Mouse (Mus musculus): ENCODE data around the gene Rpia. TPM values are rescaled to one million over a fixed set of nuclear protein-coding genes. Genes with fewer than 3 reads are reported as not detected.

Gene Rpia
- polyA plus RNA-seq, 1 experiment from 2014 or later = 4.5 TPM

- WGBS (ENCODE audit: insufficient replicate concordance) = 89% methylated on average over 5 of the region's 5 CpGs
- DNase-seq = no peak
- Histone ChIP-seq H3K9me3 (replicated peaks) (no peaks in the 10 kb centered on the region), H3K9ac (no peak overlapping the region), H3K27ac (no peak overlapping the region), H3K27me3 (no peaks in the 10 kb centered on the region), H3K4me3 (replicated peaks) (no peak overlapping the region), H3K4me2 (no peak overlapping the region), H3K4me1 (replicated peaks) (peaks cover 22% of the 10 kb centered on the region), H3K36me3 (no peaks in the 10 kb centered on the region)
- ATAC-seq (ENCODE audit: low read depth) = no peak
Measured at GRCm38 (mm10) chr6:70747702-70748101, 44.3 kb downstream of the Rpia start.

- no peaks in the 10 kb centered on the region for H3K36me3 ChIP-seq
- no peak overlapping the region for H3K9ac ChIP-seq
- no peak overlapping the region for H3K4me3 ChIP-seq (replicated peaks)
- no peak overlapping the region for H3K27ac ChIP-seq
- 79% methylated on average over 5 of the region's 5 CpGs for WGBS (ENCODE audit: insufficient replicate concordance)
- peaks cover 29% of the 10 kb centered on the region for H3K4me1 ChIP-seq (replicated peaks)
- no peak overlapping the region for H3K4me2 ChIP-seq
- no peaks in the 10 kb centered on the region for H3K27me3 ChIP-seq
- no peaks in the 10 kb centered on the region for H3K9me3 ChIP-seq (replicated peaks)
- DNase-seq (no peak), ATAC-seq (ENCODE audit: low read depth) (no peak)
Measured at GRCm38 (mm10) chr6:70743902-70744301, 48.1 kb downstream of the Rpia start.

- Histone ChIP-seq H3K36me3 (no peaks in the 10 kb centered on the region), H3K9ac (no peak overlapping the region), H3K4me1 (replicated peaks) (peaks cover 36% of the 10 kb centered on the region), H3K27ac (no peak overlapping the region), H3K4me2 (no peak overlapping the region), H3K27me3 (no peaks in the 10 kb centered on the region), H3K4me3 (replicated peaks) (no peak overlapping the region), H3K9me3 (replicated peaks) (no peaks in the 10 kb centered on the region)
- ATAC-seq (ENCODE audit: low read depth) (no peak), DNase-seq (no peak)
- WGBS (ENCODE audit: insufficient replicate concordance) = 86% methylated on average over 4 of the region's 4 CpGs
Measured at GRCm38 (mm10) chr6:70742833-70743232, 49.2 kb downstream of the Rpia start.

GRCm38 (mm10) chr6:70740535-70740934, 51.5 kb downstream of the Rpia start:
- Histone ChIP-seq H3K4me2 (no peak overlapping the region), H3K27me3 (no peaks in the 10 kb centered on the region), H3K4me3 (replicated peaks) (no peak overlapping the region), H3K9ac (no peak overlapping the region), H3K4me1 (replicated peaks) (peaks cover 38% of the 10 kb centered on the region), H3K9me3 (replicated peaks) (no peaks in the 10 kb centered on the region), H3K27ac (no peak overlapping the region), H3K36me3 (no peaks in the 10 kb centered on the region)
- DNase-seq (no peak), ATAC-seq (ENCODE audit: low read depth) (no peak)

GRCm38 (mm10) chr6:70739456-70739855, 52.6 kb downstream of the Rpia start:
- no peak overlapping the region for H3K4me2 ChIP-seq
- peaks cover 35% of the 10 kb centered on the region for H3K4me1 ChIP-seq (replicated peaks)
- H3K4me3 ChIP-seq (replicated peaks) = no peak overlapping the region
- H3K9me3 ChIP-seq (replicated peaks) = no peaks in the 10 kb centered on the region
- no peaks in the 10 kb centered on the region for H3K36me3 ChIP-seq
- no peak overlapping the region for H3K9ac ChIP-seq
- H3K27ac ChIP-seq = peak overlapping the region; percentile 21; the same call in 1 of the 2 replicates
- DNase-seq (no peak), ATAC-seq (ENCODE audit: low read depth) (no peak)
- H3K27me3 ChIP-seq = no peaks in the 10 kb centered on the region
- WGBS (ENCODE audit: insufficient replicate concordance) = 38% methylated on average over 1 of the region's 1 CpGs

- Histone ChIP-seq H3K4me2 (no peak overlapping the region), H3K4me3 (replicated peaks) (no peak overlapping the region), H3K9ac (no peak overlapping the region), H3K4me1 (replicated peaks) (peaks cover 44% of the 10 kb centered on the region), H3K27me3 (no peaks in the 10 kb centered on the region), H3K27ac (no peak overlapping the region), H3K9me3 (replicated peaks) (no peaks in the 10 kb centered on the region), H3K36me3 (no peaks in the 10 kb centered on the region)
- DNase-seq (no peak), ATAC-seq (ENCODE audit: low read depth) (no peak)
- WGBS (ENCODE audit: insufficient replicate concordance) = 54% methylated on average over 2 of the region's 2 CpGs
Measured at GRCm38 (mm10) chr6:70735528-70735927, 56.5 kb downstream of the Rpia start.

GRCm38 (mm10) chr6:70730828-70731227, 61.2 kb downstream of the Rpia start:
- ATAC-seq (ENCODE audit: low read depth) (peak; percentile 81), DNase-seq (peak; percentile 66)
- Histone ChIP-seq H3K4me2 (peak overlapping the region; percentile 37), H3K27me3 (no peaks in the 10 kb centered on the region), H3K4me3 (replicated peaks) (no peak overlapping the region), H3K36me3 (no peaks in the 10 kb centered on the region), H3K9me3 (replicated peaks) (no peaks in the 10 kb centered on the region), H3K27ac (peak overlapping the region; percentile 79), H3K4me1 (replicated peaks) (peaks cover 67% of the 10 kb centered on the region), H3K9ac (no peak overlapping the region)

- Histone ChIP-seq H3K4me3 (replicated peaks) (no peak overlapping the region), H3K36me3 (no peaks in the 10 kb centered on the region), H3K27me3 (no peaks in the 10 kb centered on the region), H3K4me1 (replicated peaks) (peaks cover 68% of the 10 kb centered on the region), H3K4me2 (peak overlapping the region; percentile 26), H3K9ac (0 out of 2 replicates have a peak overlapping the region, but pooled peaks have one; percentile 2), H3K9me3 (replicated peaks) (no peaks in the 10 kb centered on the region), H3K27ac (peak overlapping the region; percentile 91)
- DNase-seq = peak; percentile 68
- ATAC-seq (ENCODE audit: low read depth) = peak; percentile 86
- WGBS (ENCODE audit: insufficient replicate concordance) = 64% methylated on average over 1 of the region's 1 CpGs
Measured at GRCm38 (mm10) chr6:70729125-70729524, 62.9 kb downstream of the Rpia start.

- Histone ChIP-seq H3K4me3 (replicated peaks) (no peak overlapping the region), H3K4me2 (peak overlapping the region; percentile 7; the same call in 1 of the 2 replicates), H3K4me1 (replicated peaks) (peaks cover 64% of the 10 kb centered on the region), H3K9me3 (replicated peaks) (no peaks in the 10 kb centered on the region), H3K27me3 (no peaks in the 10 kb centered on the region), H3K36me3 (no peaks in the 10 kb centered on the region), H3K27ac (peak overlapping the region; percentile 87), H3K9ac (no peak overlapping the region)
- ATAC-seq (ENCODE audit: low read depth) (peak; percentile 84), DNase-seq (peak; percentile 60)
- 22% methylated on average over 4 of the region's 4 CpGs for WGBS (ENCODE audit: insufficient replicate concordance)
Measured at GRCm38 (mm10) chr6:70727094-70727721, 64.8 kb downstream of the Rpia start.

GRCm38 (mm10) chr6:70725639-70726038, 66.4 kb downstream of the Rpia start:
- H3K4me2 ChIP-seq = no peak overlapping the region
- H3K9ac ChIP-seq = peak overlapping the region; percentile 22; the same call in 1 of the 2 replicates
- no peak for DNase-seq
- no peak for ATAC-seq (ENCODE audit: low read depth)
- H3K4me1 ChIP-seq (replicated peaks) = peaks cover 50% of the 10 kb centered on the region
- 44% methylated on average over 2 of the region's 2 CpGs for WGBS (ENCODE audit: insufficient replicate concordance)
- no peaks in the 10 kb centered on the region for H3K27me3 ChIP-seq
- H3K4me3 ChIP-seq (replicated peaks) = no peak overlapping the region
- H3K27ac ChIP-seq = peak overlapping the region; percentile 87
- no peaks in the 10 kb centered on the region for H3K36me3 ChIP-seq
- no peaks in the 10 kb centered on the region for H3K9me3 ChIP-seq (replicated peaks)

- H3K4me1 ChIP-seq (replicated peaks) = peaks cover 42% of the 10 kb centered on the region
- ATAC-seq (ENCODE audit: low read depth) (no peak), DNase-seq (no peak)
- H3K27ac ChIP-seq = no peak overlapping the region
- no peak overlapping the region for H3K4me2 ChIP-seq
- H3K27me3 ChIP-seq = no peaks in the 10 kb centered on the region
- 90% methylated on average over 13 of the region's 13 CpGs for WGBS (ENCODE audit: insufficient replicate concordance)
- H3K9ac ChIP-seq = no peak overlapping the region
- no peak overlapping the region for H3K4me3 ChIP-seq (replicated peaks)
- H3K9me3 ChIP-seq (replicated peaks) = no peaks in the 10 kb centered on the region
- no peaks in the 10 kb centered on the region for H3K36me3 ChIP-seq
Measured at GRCm38 (mm10) chr6:70724722-70725121, 67.3 kb downstream of the Rpia start.

GRCm38 (mm10) chr6:70722298-70722697, 69.7 kb downstream of the Rpia start:
- DNase-seq = no peak
- Histone ChIP-seq H3K27me3 (no peaks in the 10 kb centered on the region; the same call in 1 of the 2 replicates), H3K27ac (no peak overlapping the region), H3K4me1 (replicated peaks) (peaks cover 21% of the 10 kb centered on the region), H3K36me3 (no peaks in the 10 kb centered on the region), H3K9ac (no peak overlapping the region), H3K4me2 (no peak overlapping the region), H3K9me3 (replicated peaks) (no peaks in the 10 kb centered on the region), H3K4me3 (replicated peaks) (no peak overlapping the region)
- ATAC-seq (ENCODE audit: low read depth) = no peak
- WGBS (ENCODE audit: insufficient replicate concordance) = 83% methylated on average over 7 of the region's 7 CpGs
